Mouse (Mus musculus) urinary bladder, adult 2 months (tissue): Measurements from ENCODE around the gene Serpinb9e. TPM values are rescaled to one million over a fixed set of nuclear protein-coding genes. Genes with fewer than 3 reads are reported as not detected.
"Not testable (repeated sequence)": the region's sequence is repeated elsewhere in the genome, so short reads cannot be mapped to it uniquely, and the experiment has no call there.

Experiments
- DNase-seq: peaks from one replicate; pipeline ENCODE4 v3.0.0; 2022; ENCODE audit warnings: low spot score
- polyA plus RNA-seq: library from polyadenylated mRNA; depleted of rRNA; stranded (reverse); fragments of >200 nt; gene quantifications from 2 replicates; pipeline ENCODE4 v1.2.3, GENCODE M21; 2012; rRNA removed

The Serpinb9e gene
- not detected in 2 replicates for polyA plus RNA-seq

DNA sequence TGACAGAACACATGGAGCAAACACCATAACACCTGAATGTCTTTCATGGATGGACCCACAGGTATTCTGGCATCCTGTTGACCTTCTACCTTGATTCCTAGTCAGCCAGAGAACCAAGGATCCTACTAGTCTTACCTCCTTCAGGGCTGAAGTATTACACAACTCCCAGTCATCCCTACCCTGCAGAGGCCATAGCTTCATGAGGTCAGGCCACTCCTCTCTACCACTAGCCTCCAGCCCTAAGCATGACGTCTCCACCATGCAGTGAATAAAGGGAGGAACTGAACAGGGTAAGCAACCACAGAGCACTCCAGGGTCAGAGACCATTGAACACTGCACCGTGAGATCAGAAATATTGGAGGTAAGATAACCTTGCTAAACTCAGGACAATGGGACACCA is at the start of gene Serpinb9e:
Gene Serpinb9e, plus strand, starts transcription at position 301 of the 400 bp plus-strand sequence.
- not testable (repeated sequence) for DNase-seq

DNA sequence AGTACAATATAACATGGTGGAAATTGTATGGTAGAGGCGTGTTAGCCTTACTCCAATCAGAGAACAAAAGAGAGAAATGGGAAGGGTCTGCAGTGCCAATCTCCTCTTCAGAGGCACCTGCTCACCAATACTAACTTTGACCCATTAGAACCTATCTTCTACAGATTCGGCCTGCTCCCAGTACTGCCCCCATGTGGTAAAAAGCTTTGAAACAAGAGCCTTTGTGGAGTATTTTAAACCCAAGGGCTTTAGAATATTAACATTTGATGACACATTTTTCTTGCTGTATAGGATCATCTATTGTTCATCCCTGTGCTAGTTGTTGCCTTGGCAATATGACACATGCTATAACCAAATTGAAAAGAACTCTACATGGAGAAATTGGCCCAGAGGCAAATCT is 49.7 kb upstream of the Serpinb9e start:
- no peak for DNase-seq

DNA sequence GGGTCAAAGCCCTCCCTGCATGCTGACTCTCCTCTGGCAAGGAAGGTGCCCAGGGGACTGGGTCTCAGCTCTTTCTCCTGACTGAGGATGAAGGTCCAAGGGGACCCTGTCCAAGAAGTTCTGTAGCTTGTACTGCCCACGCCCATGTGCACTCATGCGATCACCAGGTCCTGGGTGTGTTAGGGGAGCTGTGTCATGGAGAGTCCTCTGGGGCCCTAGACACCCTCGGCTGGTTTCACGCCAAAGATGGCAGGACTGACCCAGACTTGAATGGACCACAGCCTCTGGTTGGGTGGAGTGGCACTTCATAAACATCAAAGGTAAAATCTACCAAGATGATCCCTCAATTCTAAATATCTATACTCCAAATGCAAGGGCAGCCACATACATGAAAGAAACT is 59.2 kb downstream of the Serpinb9e start:
- not testable (repeated sequence) for DNase-seq

Other genes with a start within 250 kb of the Serpinb9e start
- 19.2 and 19.5 TPM in 2 replicates for gene Serpinb9, start 246.4 kb upstream of the Serpinb9e start, polyA plus RNA-seq
- 0.50 and 0.78 TPM in 2 replicates for gene Serpinb9b, start 222.2 kb upstream of the Serpinb9e start, polyA plus RNA-seq
- 0.12 and 0.19 TPM in 2 replicates for gene Serpinb1b, start 171.0 kb upstream of the Serpinb9e start, polyA plus RNA-seq
- gene Serpinb9c, start 89.9 kb upstream of the Serpinb9e start, polyA plus RNA-seq = not detected in 2 replicates
- gene Serpinb9d, start 56.7 kb upstream of the Serpinb9e start, polyA plus RNA-seq = not detected in 2 replicates
- 0.04 TPM in 1 of 2 replicates, not detected in the other for gene Serpinb9f, start 74.5 kb downstream of the Serpinb9e start, polyA plus RNA-seq
- not detected in 2 replicates for gene Gm11397, start 146.1 kb downstream of the Serpinb9e start, polyA plus RNA-seq
- not detected in 2 replicates for gene Serpinb9g, start 235.2 kb downstream of the Serpinb9e start, polyA plus RNA-seq